Mouse (Mus musculus) neural tube, embryonic 14.5 days (tissue): ENCODE measurements at regions not wholly inside any gene's neighbourhood (a gene's known extent, or its start where the extent isn't known, plus 50 kb on each side); places are given as distances from the start of the nearest gene placed in this dataset.
A peak's percentile ranks its signal among the peaks of the same experiment; 100 is the strongest.

Source experiments
- ATAC-seq: fragments of 200-750 bp; cut with Nextera tagmentation; 2 replicates; pipeline ENCODE4 v1.8.0; 2017; ENCODE audit warnings: low read depth, mild to moderate bottlenecking, moderate TSS enrichment, moderate library complexity
- H3K27ac ChIP-seq: fragments of 300-500 bp; sonication (generic); 2 replicates; pipeline ENCODE4 v1.5.1; 2014; ENCODE audit warnings: low read depth, mild to moderate bottlenecking, control low read depth, low read length, moderate library complexity, mixed read lengths
- H3K27me3 ChIP-seq: fragments of 300-500 bp; sonication (generic); 2 replicates; pipeline ENCODE4 v1.6.1; 2014; ENCODE audit warnings: low read length; ENCODE audit not compliant: control insufficient read depth, insufficient read depth
- H3K36me3 ChIP-seq: fragments of 300-500 bp; sonication (generic); 2 replicates; pipeline ENCODE4 v1.6.1; 2014; ENCODE audit warnings: low read length, mixed read lengths; ENCODE audit not compliant: control insufficient read depth, insufficient read depth
- H3K4me1 ChIP-seq: fragments of 300-500 bp; sonication (generic); 2 replicates; pipeline ENCODE4 v1.6.1; 2014; ENCODE audit warnings: low read length; ENCODE audit not compliant: control insufficient read depth, insufficient read depth
- H3K4me2 ChIP-seq: fragments of 300-500 bp; sonication (generic); 2 replicates; pipeline ENCODE4 v1.6.1; 2014; ENCODE audit warnings: mild to moderate bottlenecking, low read depth, low read length, control low read depth
- H3K4me3 ChIP-seq: fragments of 300-500 bp; sonication (generic); 2 replicates; pipeline ENCODE4 v1.5.1; 2014; ENCODE audit warnings: low read depth, low read length, control low read depth, mixed read lengths
- H3K9ac ChIP-seq: fragments of 300-500 bp; sonication (generic); replicated peaks from 2 replicates; pipeline ENCODE4 v1.6.1; 2014; ENCODE audit warnings: low read depth, mild to moderate bottlenecking, control low read depth, low read length, mixed read lengths
- H3K9me3 ChIP-seq: fragments of 300-500 bp; sonication (generic); 2 replicates; pipeline ENCODE4 v1.6.1; 2016; ENCODE audit warnings: low read length; ENCODE audit not compliant: control insufficient read depth
- WGBS: fragments of 180-500 bp; shearing (Covaris S2); extraction: QIAGEN DNeasy Blood & Tissue Kit; methylation state at CpG from one replicate; pipeline ENCODE4 v1.1.7; 2014; 5-methylcytosine and 5-hydroxymethylcytosine counted together

- no peaks in the 10 kb centered on the region for H3K4me1 ChIP-seq
- no peaks in the 10 kb centered on the region for H3K36me3 ChIP-seq
- H3K9me3 ChIP-seq: no peaks in the 10 kb centered on the region
- no peak overlapping the region for H3K4me3 ChIP-seq
- no peak overlapping the region for H3K9ac ChIP-seq
- no peak overlapping the region for H3K4me2 ChIP-seq
- peak; percentile 76 for ATAC-seq
- no peaks in the 10 kb centered on the region for H3K27me3 ChIP-seq
- no peak overlapping the region for H3K27ac ChIP-seq
- 31% methylated on average over 6 of the region's 6 CpGs for WGBS
Measured at GRCm38 (mm10) chr9:61862071-61862480, 52.3 kb downstream of the Rplp1 start.

GRCm38 (mm10) chr9:61860147-61860546 is 54.2 kb downstream of the Rplp1 start:
- Histone ChIP-seq H3K9ac (no peak overlapping the region), H3K4me2 (no peak overlapping the region), H3K4me1 (no peaks in the 10 kb centered on the region), H3K27me3 (no peaks in the 10 kb centered on the region), H3K4me3 (no peak overlapping the region), H3K9me3 (no peaks in the 10 kb centered on the region), H3K27ac (no peak overlapping the region), H3K36me3 (no peaks in the 10 kb centered on the region)
- ATAC-seq: no peak
- 43% methylated on average over 2 of the region's 2 CpGs for WGBS

- H3K4me1 ChIP-seq: no peaks in the 10 kb centered on the region
- WGBS: 53% methylated on average over 6 of the region's 6 CpGs
- ATAC-seq: no peak
Measured at GRCm38 (mm10) chr9:61859438-61859837, 54.9 kb downstream of the Rplp1 start.

GRCm38 (mm10) chr9:61857817-61858216 is 56.5 kb downstream of the Rplp1 start:
- 77% methylated on average over 6 of the region's 6 CpGs for WGBS
- H3K9me3 ChIP-seq: no peaks in the 10 kb centered on the region
- H3K4me1 ChIP-seq: no peaks in the 10 kb centered on the region
- H3K4me2 ChIP-seq: no peak overlapping the region
- H3K4me3 ChIP-seq: no peak overlapping the region
- no peak overlapping the region for H3K27ac ChIP-seq
- H3K9ac ChIP-seq: no peak overlapping the region
- no peaks in the 10 kb centered on the region for H3K27me3 ChIP-seq
- no peaks in the 10 kb centered on the region for H3K36me3 ChIP-seq
- no peak for ATAC-seq

More at GRCm38 (mm10) chr9:61859438-61859837, 54.9 kb downstream of the Rplp1 start:
- Histone ChIP-seq H3K9me3 (no peaks in the 10 kb centered on the region), H3K36me3 (no peaks in the 10 kb centered on the region), H3K4me3 (no peak overlapping the region), H3K9ac (no peak overlapping the region), H3K27ac (no peak overlapping the region), H3K4me2 (no peak overlapping the region), H3K27me3 (no peaks in the 10 kb centered on the region)

GRCm38 (mm10) chr9:61856686-61857085 is 57.7 kb downstream of the Rplp1 start:
- Histone ChIP-seq H3K27me3 (no peaks in the 10 kb centered on the region), H3K36me3 (no peaks in the 10 kb centered on the region), H3K9ac (no peak overlapping the region), H3K4me3 (no peak overlapping the region), H3K4me1 (no peaks in the 10 kb centered on the region), H3K4me2 (no peak overlapping the region), H3K27ac (no peak overlapping the region), H3K9me3 (no peaks in the 10 kb centered on the region)
- no peak for ATAC-seq
- WGBS: 100% methylated on average over 1 of the region's 1 CpGs

- H3K4me2 ChIP-seq: no peak overlapping the region
- no peaks in the 10 kb centered on the region for H3K36me3 ChIP-seq
- no peaks in the 10 kb centered on the region for H3K27me3 ChIP-seq
- no peaks in the 10 kb centered on the region for H3K9me3 ChIP-seq
- no peak overlapping the region for H3K9ac ChIP-seq
- H3K4me1 ChIP-seq: no peaks in the 10 kb centered on the region
- no peak overlapping the region for H3K27ac ChIP-seq
- H3K4me3 ChIP-seq: no peak overlapping the region
- 66% methylated on average over 11 of the region's 11 CpGs for WGBS
- no peak for ATAC-seq
Measured at GRCm38 (mm10) chr9:61855686-61856085, 58.7 kb downstream of the Rplp1 start.

GRCm38 (mm10) chr9:61853841-61854240 is 60.5 kb downstream of the Rplp1 start:
- no peaks in the 10 kb centered on the region for H3K36me3 ChIP-seq
- H3K9me3 ChIP-seq: no peaks in the 10 kb centered on the region
- H3K27ac ChIP-seq: no peak overlapping the region
- ATAC-seq: no peak
- no peak overlapping the region for H3K9ac ChIP-seq
- no peak overlapping the region for H3K4me3 ChIP-seq
- WGBS: 73% methylated on average over 4 of the region's 4 CpGs
- no peak overlapping the region for H3K4me2 ChIP-seq
- no peaks in the 10 kb centered on the region for H3K4me1 ChIP-seq
- H3K27me3 ChIP-seq: no peaks in the 10 kb centered on the region

- Histone ChIP-seq H3K9me3 (no peaks in the 10 kb centered on the region), H3K27ac (no peak overlapping the region), H3K27me3 (no peaks in the 10 kb centered on the region), H3K36me3 (no peaks in the 10 kb centered on the region), H3K4me1 (no peaks in the 10 kb centered on the region), H3K4me2 (no peak overlapping the region), H3K9ac (no peak overlapping the region), H3K4me3 (no peak overlapping the region)
- no peak for ATAC-seq
- WGBS: 95% methylated on average over 3 of the region's 3 CpGs
Measured at GRCm38 (mm10) chr9:61851331-61851730, 63.0 kb downstream of the Rplp1 start.

- WGBS: 86% methylated on average over 2 of the region's 2 CpGs
- ATAC-seq: no peak
Measured at GRCm38 (mm10) chr9:61848401-61848800, 65.9 kb downstream of the Rplp1 start.

GRCm38 (mm10) chr9:61847496-61847895 is 66.8 kb downstream of the Rplp1 start:
- Histone ChIP-seq H3K27ac (no peak overlapping the region), H3K4me1 (no peaks in the 10 kb centered on the region), H3K4me2 (no peak overlapping the region), H3K9ac (no peak overlapping the region), H3K27me3 (no peaks in the 10 kb centered on the region), H3K9me3 (no peaks in the 10 kb centered on the region), H3K36me3 (no peaks in the 10 kb centered on the region), H3K4me3 (no peak overlapping the region)
- no peak for ATAC-seq

More at GRCm38 (mm10) chr9:61848401-61848800, 65.9 kb downstream of the Rplp1 start:
- Histone ChIP-seq H3K27me3 (no peaks in the 10 kb centered on the region), H3K4me2 (no peak overlapping the region), H3K36me3 (no peaks in the 10 kb centered on the region), H3K9ac (no peak overlapping the region), H3K27ac (no peak overlapping the region), H3K4me3 (no peak overlapping the region), H3K9me3 (no peaks in the 10 kb centered on the region), H3K4me1 (no peaks in the 10 kb centered on the region)
